Mouse (Mus musculus) cortical plate, adult 2 months (tissue): Measurements from ENCODE around the gene Exoc4.

ENCODE experiments used
- CTCF ChIP-seq: fragments of 200-500 bp; IDR thresholded peaks from 2 replicates; pipeline ENCODE4 v1.5.1; 2011; ENCODE audit warnings: mild to moderate bottlenecking, control low read depth, low read length; ENCODE audit not compliant: insufficient read depth; ENCODE audit errors: extremely low read depth
- POLR2A ChIP-seq: fragments of 200-500 bp; IDR thresholded peaks from 2 replicates; pipeline ENCODE4 v1.6.1; 2011; ENCODE audit warnings: mild to moderate bottlenecking, low read length, control low read depth; ENCODE audit not compliant: insufficient read depth; ENCODE audit errors: extremely low read depth

GRCm38 (mm10) chr6:33937906-33938305 is 689.0 kb downstream of the Exoc4 start:
- TF ChIP-seq POLR2A (no peak), CTCF (no peak)
